Mouse (Mus musculus) liver, embryonic 14 days (tissue): ENCODE results near the gene Wdr19. TPM values are rescaled to one million over a fixed set of nuclear protein-coding genes. Genes with fewer than 3 reads are reported as not detected.

Source experiments
- polyA plus RNA-seq: library from polyadenylated mRNA; depleted of rRNA; stranded (reverse); fragments of >200 nt; gene quantifications from 2 replicates; pipeline ENCODE4 v1.2.3, GENCODE M21; 2012; rRNA removed

Wdr19 gene
- polyA plus RNA-seq: 0.47 and 0.74 TPM in 2 replicates

GRCm38 (mm10) chr5:65199346-65200128, at the start of gene Wdr19:
Wdr19 (plus strand) TSS chr5:65199696.

Other genes with a start within 250 kb of the Wdr19 start
- gene Tlr6, start 239.6 kb upstream of the Wdr19 start, polyA plus RNA-seq: 0.49 and 0.80 TPM in 2 replicates
- gene Fam114a1, start 229.6 kb upstream of the Wdr19 start, polyA plus RNA-seq: 8.5 and 8.8 TPM in 2 replicates
- gene Tmem156, start 107.6 kb upstream of the Wdr19 start, polyA plus RNA-seq: 0.53 and 0.77 TPM in 2 replicates
- gene Klhl5, start 92.2 kb upstream of the Wdr19 start, polyA plus RNA-seq: 4.6 and 5.3 TPM in 2 replicates
- gene Rfc1, start 136.0 kb downstream of the Wdr19 start, polyA plus RNA-seq: 18.9 and 19.8 TPM in 2 replicates
- gene Klb, start 148.6 kb downstream of the Wdr19 start, polyA plus RNA-seq: 4.2 and 4.9 TPM in 2 replicates
- gene Rpl9, start 191.7 kb downstream of the Wdr19 start, polyA plus RNA-seq: 758 and 830 TPM in 2 replicates
- gene Lias, start 191.8 kb downstream of the Wdr19 start, polyA plus RNA-seq: 22.6 and 25.0 TPM in 2 replicates
- gene Ugdh, start 236.3 kb downstream of the Wdr19 start, polyA plus RNA-seq: 6.9 and 7.5 TPM in 2 replicates